Comparison of ENCODE assay signal across 9 mouse cellular contexts in genomic region chr11:60984912-60985558, GRCm38 (mm10). TPM values are rescaled to one million over a fixed set of nuclear protein-coding genes. Genes with fewer than 3 reads are reported as not detected.
DNase-seq lines count a peak whose midpoint lies in the region; ATAC-seq and TF ChIP-seq lines count a peak whose summit lies in the region.
"Had no signal": no experiment of that assay in that cellular context is flagged by ENCODE, and none has a peak within 500 bp of the region (broad histone marks: within the 10 kb centered on the region; RNA-seq: fewer than 3 reads in every experiment).

No protein-coding gene starts in this region.

- H3K9ac ChIP-seq in forebrain, postnatal 0 days = no peak overlapping the region
- H3K9ac ChIP-seq in forebrain, embryonic 11.5 days (ENCODE audit: low read length) = no peak overlapping the region

- peak; percentile 62 for DNase-seq in forebrain, postnatal 0 days
- DNase-seq in forebrain, embryonic 11.5 days (ENCODE audit: low spot score) = no peak
- DNase-seq in right cerebral cortex, adult 18-20 months = peak; percentile 37
- no peak for DNase-seq in right cerebral cortex, postnatal 36 days (ENCODE audit: low spot score in 2 of 2)
- DNase-seq in gastrocnemius, postnatal 25 days = peak; percentile 65
- DNase-seq in right cerebral cortex, postnatal 14 days = peak; percentile 47
- DNase-seq in retina, postnatal 1 day = no peak

- H3K9me3 ChIP-seq in forebrain, postnatal 0 days (ENCODE audit: low read length) = no peaks in the 10 kb centered on the region
- no peaks in the 10 kb centered on the region for H3K9me3 ChIP-seq in forebrain, embryonic 11.5 days (ENCODE audit: control insufficient read depth, low read length)

- H3K4me2 ChIP-seq in forebrain, postnatal 0 days (ENCODE audit: low read depth) = no peak overlapping the region
- H3K4me2 ChIP-seq in forebrain, embryonic 11.5 days (ENCODE audit: low read depth, low read length, severe bottlenecking) = no peak overlapping the region

- TF ChIP-seq CTCF in forebrain, postnatal 0 days (IDR thresholded peaks at IDR 0.05; ENCODE audit: low read depth) = no peak

- H3K36me3 ChIP-seq in forebrain, postnatal 0 days (ENCODE audit: insufficient read depth) = no peaks in the 10 kb centered on the region
- H3K36me3 ChIP-seq in forebrain, embryonic 11.5 days (ENCODE audit: control insufficient read depth, insufficient read depth, low read length) = no peaks in the 10 kb centered on the region

- H3K27ac ChIP-seq in forebrain, postnatal 0 days (ENCODE audit: low read depth, low read length) = no peak overlapping the region
- no peak overlapping the region for H3K27ac ChIP-seq in forebrain, embryonic 11.5 days (ENCODE audit: low read depth, low read length)

- H3K4me1 ChIP-seq in forebrain, postnatal 0 days (ENCODE audit: insufficient read depth) = no peaks in the 10 kb centered on the region
- H3K4me1 ChIP-seq in forebrain, embryonic 11.5 days (replicated peaks; ENCODE audit: control insufficient read depth, insufficient read depth, low read length) = no peaks in the 10 kb centered on the region

- WGBS in forebrain, postnatal 0 days = 44% methylated on average over 13 of the region's 13 CpGs
- 68% methylated on average over 13 of the region's 13 CpGs for WGBS in forebrain, embryonic 11.5 days

- peak; percentile 59 for ATAC-seq in forebrain, postnatal 0 days
- ATAC-seq in forebrain, embryonic 11.5 days (replicated peaks; ENCODE audit: low FRiP score) = no peak
- ATAC-seq in monocyte, adult 5-6 weeks (replicated peaks; ENCODE audit: insufficient number of reproducible peaks, low FRiP score, low TSS enrichment, poor library complexity, severe bottlenecking) = no peak

- no peaks in the 10 kb centered on the region for H3K27me3 ChIP-seq in forebrain, postnatal 0 days (ENCODE audit: insufficient read depth, low read length)
- H3K27me3 ChIP-seq in forebrain, embryonic 11.5 days (ENCODE audit: control insufficient read depth, insufficient read depth, low read length) = no peaks in the 10 kb centered on the region

- H3K4me3 ChIP-seq in forebrain, postnatal 0 days (ENCODE audit: low read depth, low read length) = no peak overlapping the region
- H3K4me3 ChIP-seq in forebrain, embryonic 11.5 days (ENCODE audit: low read depth, low read length) = no peak overlapping the region

RNA-seq across cellular contexts. Expression of gene Kcnj12, which starts 37.3 kb away (rescaled TPM):
- total RNA-seq in forebrain, postnatal 0 days (2014; rRNA removed) = 7.3 and 8.8 TPM in 2 replicates
- polyA plus RNA-seq in forebrain, postnatal 0 days (2015; fragmentation: Nextera tagmentation; extraction: Ambion mirVana) = 1.7 and 3.1 TPM in 2 replicates
- 0.16 TPM in 1 of 2 replicates, not detected in the other for polyA plus RNA-seq in forebrain, embryonic 11.5 days (2014; fragmentation: Nextera tagmentation; extraction: Ambion mirVana)
- 10 to 100 TPM; 44.5 to 45.1 TPM for total RNA-seq in gastrocnemius, postnatal 25 days (2021)
- total RNA-seq in monocyte, adult 5-6 weeks (2017) = not detected in 3 replicates
- total RNA-seq: megakaryocyte-erythroid progenitor cell, adult 5-6 weeks had no signal

RNA-seq across cellular contexts. Expression of gene Map2k3, which starts 53.2 kb away (rescaled TPM):
- 10.6 and 14.8 TPM in 2 replicates for total RNA-seq in forebrain, postnatal 0 days (2014; rRNA removed)
- 17.6 and 20.5 TPM in 2 replicates for polyA plus RNA-seq in forebrain, postnatal 0 days (2015; fragmentation: Nextera tagmentation; extraction: Ambion mirVana)
- polyA plus RNA-seq in forebrain, embryonic 11.5 days (2014; fragmentation: Nextera tagmentation; extraction: Ambion mirVana) = 47.3 and 51.0 TPM in 2 replicates
- total RNA-seq in gastrocnemius, postnatal 25 days (2021) = 100 to 1,000 TPM; 154 to 218 TPM
- 22.4 to 28.9 TPM (median 27.8 TPM) in 3 replicates for total RNA-seq in monocyte, adult 5-6 weeks (2017)

Comparison
In these comparisons a context has a peak if more than half of its experiments do, and no peak if none do; other contexts are left out.
1. DNase-seq: peak in forebrain, postnatal 0 days (single experiment), right cerebral cortex, adult 18-20 months (single experiment), gastrocnemius, postnatal 25 days (single experiment) and right cerebral cortex, postnatal 14 days (single experiment); none in forebrain, embryonic 11.5 days (single experiment), right cerebral cortex, postnatal 36 days (0 of 2) and retina, postnatal 1 day (single experiment).